Mouse (Mus musculus) midbrain, embryonic 12.5 days (tissue): ENCODE results near the gene Srp14. TPM values are rescaled to one million over a fixed set of nuclear protein-coding genes. Genes with fewer than 3 reads are reported as not detected.

ENCODE experiments used
- ATAC-seq: fragments of 200-750 bp; cut with Nextera tagmentation; 2 replicates; pipeline ENCODE4 v1.8.0; 2017; ENCODE audit warnings: low read depth, moderate TSS enrichment, moderate library complexity; ENCODE audit not compliant: low FRiP score
- H3K27ac ChIP-seq: fragments of 300-500 bp; sonication (generic); replicated peaks from 2 replicates; pipeline ENCODE4 v1.5.1; 2016; ENCODE audit warnings: mild to moderate bottlenecking
- H3K27me3 ChIP-seq: fragments of 300-500 bp; sonication (generic); 2 replicates; pipeline ENCODE4 v1.6.1; 2016; ENCODE audit warnings: mild to moderate bottlenecking
- H3K36me3 ChIP-seq: fragments of 300-500 bp; sonication (generic); 2 replicates; pipeline ENCODE4 v1.6.1; 2016
- H3K4me1 ChIP-seq: fragments of 300-500 bp; sonication (generic); 2 replicates; pipeline ENCODE4 v1.6.1; 2016
- H3K4me2 ChIP-seq: fragments of 300-500 bp; sonication (generic); replicated peaks from 2 replicates; pipeline ENCODE4 v1.6.1; 2016; ENCODE audit warnings: mild to moderate bottlenecking, moderate library complexity
- H3K4me3 ChIP-seq: fragments of 300-500 bp; sonication (generic); 2 replicates; pipeline ENCODE4 v1.5.1; 2016; ENCODE audit warnings: mild to moderate bottlenecking
- H3K9ac ChIP-seq: fragments of 300-500 bp; sonication (generic); replicated peaks from 2 replicates; pipeline ENCODE4 v1.6.1; 2016; ENCODE audit warnings: mild to moderate bottlenecking, moderate library complexity
- H3K9me3 ChIP-seq: fragments of 300-500 bp; sonication (generic); 2 replicates; pipeline ENCODE4 v1.6.1; 2016; ENCODE audit warnings: mild to moderate bottlenecking
- WGBS: fragments of 180-500 bp; shearing (Covaris S2); methylation state at CpG from one replicate; pipeline ENCODE4 v1.1.7; 2016; 5-methylcytosine and 5-hydroxymethylcytosine counted together
- polyA plus RNA-seq: library from polyadenylated mRNA; unstranded; fragments of >200 nt; fragmentation: Nextera tagmentation; extraction: Ambion mirVana; gene quantifications from 2 replicates; pipeline ENCODE4 v1.2.1, GENCODE M21; 2016

Srp14 gene
- polyA plus RNA-seq, 1 experiment from 2014 or later = 280 TPM

DNA sequence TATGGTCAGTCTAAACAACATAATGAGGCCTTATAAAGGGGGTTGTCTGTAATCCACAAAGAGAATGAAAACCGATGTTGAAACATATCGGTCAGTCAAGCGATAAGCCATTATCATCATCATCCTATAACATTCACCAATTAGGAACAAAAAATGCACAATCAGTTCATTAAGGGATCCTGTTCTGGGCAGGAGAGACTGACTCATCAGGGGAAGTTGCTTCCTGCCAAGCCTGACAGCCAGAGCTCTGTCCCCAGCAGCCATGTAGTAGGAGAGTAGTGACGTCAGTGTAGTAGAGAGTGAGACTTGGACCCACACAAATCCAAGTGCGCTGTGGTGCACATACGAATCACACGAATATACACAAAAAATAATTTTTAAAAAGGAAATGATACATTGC is 27.6 kb upstream of the Srp14 start:
- no peak for ATAC-seq
- Histone ChIP-seq H3K4me3 (no peak overlapping the region), H3K9ac (no peak overlapping the region), H3K27ac (no peak overlapping the region), H3K9me3 (no peaks in the 10 kb centered on the region), H3K4me2 (no peak overlapping the region), H3K4me1 (peaks cover 14% of the 10 kb centered on the region), H3K36me3 (no peaks in the 10 kb centered on the region), H3K27me3 (peaks cover 6% of the 10 kb centered on the region; the same call in 1 of the 2 replicates)
- WGBS = 94% methylated on average over 7 of the region's 7 CpGs

DNA sequence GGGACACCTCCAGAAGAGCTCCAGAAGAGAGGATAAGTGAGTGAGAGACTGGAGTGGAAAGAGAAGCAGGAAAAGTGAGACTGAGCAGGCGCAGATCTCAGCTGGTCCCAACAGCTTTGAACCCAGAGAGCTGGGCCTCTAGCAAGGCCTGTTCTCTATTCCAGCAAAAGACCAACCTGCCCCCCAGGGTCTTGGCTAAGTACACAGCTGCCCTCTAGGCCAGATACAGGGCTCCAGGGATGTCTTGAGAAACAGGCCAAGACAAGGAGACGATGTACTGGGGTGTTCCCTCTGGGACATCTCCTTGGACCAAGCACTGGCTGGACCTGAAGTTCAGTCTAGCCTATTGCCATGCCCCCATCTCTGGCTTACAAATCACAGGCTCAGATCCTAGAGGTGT is 20.7 kb upstream of the Srp14 start:
- WGBS = 79% methylated on average over 2 of the region's 2 CpGs
- H3K27ac ChIP-seq = no peak overlapping the region
- H3K9ac ChIP-seq = no peak overlapping the region
- H3K9me3 ChIP-seq = no peaks in the 10 kb centered on the region
- no peaks in the 10 kb centered on the region for H3K27me3 ChIP-seq
- no peak overlapping the region for H3K4me3 ChIP-seq
- H3K4me2 ChIP-seq = no peak overlapping the region
- H3K36me3 ChIP-seq = no peaks in the 10 kb centered on the region
- H3K4me1 ChIP-seq = peaks cover 5% of the 10 kb centered on the region
- no peak for ATAC-seq

DNA sequence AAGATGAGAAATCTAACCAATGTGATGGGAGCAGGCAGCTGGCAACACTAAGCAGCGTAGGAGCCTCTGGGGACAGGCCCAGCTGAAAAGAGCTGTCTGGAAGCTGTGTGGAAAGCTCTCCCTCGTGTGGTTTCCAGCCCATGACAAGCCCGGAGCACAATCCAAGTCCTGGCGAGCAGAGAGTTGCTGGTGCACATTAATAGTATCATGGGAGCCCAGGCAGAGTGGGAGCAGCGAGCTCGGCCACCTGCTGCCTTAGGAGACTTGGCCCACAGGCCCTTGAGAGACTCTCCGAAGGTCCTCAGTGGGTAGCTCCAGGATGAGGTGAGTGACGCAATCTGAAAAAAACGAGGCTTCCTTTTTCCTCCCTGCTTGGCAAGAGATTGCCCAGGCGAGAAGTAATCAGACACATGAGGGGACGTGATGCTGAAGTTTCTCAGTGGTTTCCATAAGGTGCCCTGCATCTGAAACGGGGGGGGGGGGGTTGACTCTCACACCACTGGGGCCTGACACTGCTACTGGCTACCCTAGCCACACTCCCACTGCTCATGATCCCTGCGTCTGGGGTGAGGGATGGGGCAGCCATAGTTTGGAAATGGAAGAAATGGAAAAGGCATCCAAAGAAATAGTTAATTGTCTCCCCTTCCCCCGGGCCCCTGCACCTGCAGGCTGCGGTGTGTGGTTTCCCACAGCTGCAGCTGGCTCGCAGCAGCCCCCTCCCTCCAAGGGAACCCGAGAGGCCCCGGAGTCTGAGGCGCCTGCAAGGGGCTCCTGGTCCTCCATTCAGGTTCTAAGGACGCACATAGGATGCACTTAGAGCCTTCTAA is 19.8 kb upstream of the Srp14 start:
- H3K4me1 ChIP-seq = peaks cover 5% of the 10 kb centered on the region
- no peaks in the 10 kb centered on the region for H3K36me3 ChIP-seq
- 50% methylated on average over 20 of the region's 20 CpGs for WGBS
- no peak overlapping the region for H3K4me3 ChIP-seq
- H3K27ac ChIP-seq = no peak overlapping the region
- H3K9ac ChIP-seq = no peak overlapping the region
- H3K4me2 ChIP-seq = no peak overlapping the region
- no peaks in the 10 kb centered on the region for H3K27me3 ChIP-seq
- no peaks in the 10 kb centered on the region for H3K9me3 ChIP-seq
- no peak for ATAC-seq

DNA sequence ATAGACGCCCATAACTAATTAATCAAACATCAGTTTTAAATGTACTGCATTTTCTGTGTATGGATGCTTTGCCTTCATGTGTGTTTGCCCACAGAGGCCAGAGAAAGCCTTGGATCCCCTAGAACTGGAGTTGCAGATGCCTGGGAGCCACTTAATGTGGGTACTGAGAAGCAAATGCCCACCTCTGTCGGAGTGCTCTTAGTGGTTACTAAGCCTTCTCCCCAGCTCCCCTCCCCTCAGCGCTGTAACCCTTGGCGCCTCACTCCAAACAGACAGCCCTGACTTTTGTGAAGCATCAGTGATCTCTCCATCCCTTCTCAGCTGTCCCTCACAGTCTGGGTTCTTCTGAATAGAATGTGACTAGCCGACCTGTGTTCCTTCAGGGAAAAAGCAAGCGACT is 19.0 kb upstream of the Srp14 start:
- Histone ChIP-seq H3K4me2 (no peak overlapping the region), H3K9me3 (no peaks in the 10 kb centered on the region), H3K4me3 (no peak overlapping the region), H3K27me3 (no peaks in the 10 kb centered on the region), H3K9ac (no peak overlapping the region), H3K27ac (no peak overlapping the region), H3K4me1 (peaks cover 5% of the 10 kb centered on the region), H3K36me3 (no peaks in the 10 kb centered on the region)
- WGBS = 76% methylated on average over 6 of the region's 6 CpGs
- no peak for ATAC-seq

DNA sequence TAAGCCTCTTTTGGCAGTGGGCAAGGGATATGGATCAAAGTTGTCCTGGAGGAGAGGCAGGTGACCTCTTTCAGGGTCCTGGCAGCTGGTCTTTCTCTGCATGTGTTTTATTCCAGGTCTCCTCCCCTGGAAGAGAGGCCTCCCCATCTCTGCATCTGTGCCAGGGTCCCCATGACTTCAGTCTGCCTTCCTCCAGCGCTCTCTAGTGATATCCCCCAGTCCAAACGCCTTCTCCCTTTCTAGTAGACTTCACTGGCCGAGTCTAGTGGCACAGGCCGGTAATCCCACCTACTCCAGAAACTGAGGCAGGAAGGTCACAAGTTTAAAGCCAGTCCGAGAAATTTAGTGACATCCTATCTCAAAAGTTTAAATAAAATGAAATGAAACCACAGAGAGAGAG is 18.4 kb upstream of the Srp14 start:
- no peak overlapping the region for H3K4me2 ChIP-seq
- WGBS = 82% methylated on average over 5 of the region's 5 CpGs
- no peak for ATAC-seq

DNA sequence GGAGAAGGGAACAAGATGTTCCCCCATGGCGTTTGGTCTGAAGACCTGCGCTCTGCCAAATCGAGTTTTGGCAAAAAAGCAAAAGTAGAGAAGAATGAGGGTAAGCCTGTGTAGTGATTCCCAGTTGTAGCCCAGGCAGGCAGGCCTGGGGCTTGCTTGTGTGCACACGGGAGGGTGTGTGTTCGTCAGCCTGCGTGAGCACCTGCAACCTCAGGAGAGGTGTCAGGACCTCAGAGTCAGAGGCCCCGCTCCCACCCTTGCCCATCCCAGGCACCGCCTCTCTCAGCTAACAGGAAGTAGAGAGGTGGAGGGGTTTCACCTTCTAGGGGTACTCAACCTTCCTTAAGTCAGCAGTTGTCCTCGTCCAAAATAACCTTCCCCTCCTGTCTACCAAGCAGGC is 15.5 kb upstream of the Srp14 start:
- Histone ChIP-seq H3K36me3 (no peaks in the 10 kb centered on the region), H3K9ac (no peak overlapping the region), H3K4me1 (peaks cover 12% of the 10 kb centered on the region), H3K27ac (no peak overlapping the region), H3K27me3 (no peaks in the 10 kb centered on the region), H3K4me2 (no peak overlapping the region), H3K9me3 (no peaks in the 10 kb centered on the region), H3K4me3 (no peak overlapping the region)
- WGBS = 80% methylated on average over 9 of the region's 9 CpGs
- ATAC-seq = no peak

More for the DNA sequence above, 18.4 kb upstream of the Srp14 start:
- no peaks in the 10 kb centered on the region for H3K27me3 ChIP-seq
- peaks cover 5% of the 10 kb centered on the region for H3K4me1 ChIP-seq
- no peak overlapping the region for H3K4me3 ChIP-seq
- H3K36me3 ChIP-seq = no peaks in the 10 kb centered on the region
- no peak overlapping the region for H3K27ac ChIP-seq
- H3K9me3 ChIP-seq = no peaks in the 10 kb centered on the region
- no peak overlapping the region for H3K9ac ChIP-seq

DNA sequence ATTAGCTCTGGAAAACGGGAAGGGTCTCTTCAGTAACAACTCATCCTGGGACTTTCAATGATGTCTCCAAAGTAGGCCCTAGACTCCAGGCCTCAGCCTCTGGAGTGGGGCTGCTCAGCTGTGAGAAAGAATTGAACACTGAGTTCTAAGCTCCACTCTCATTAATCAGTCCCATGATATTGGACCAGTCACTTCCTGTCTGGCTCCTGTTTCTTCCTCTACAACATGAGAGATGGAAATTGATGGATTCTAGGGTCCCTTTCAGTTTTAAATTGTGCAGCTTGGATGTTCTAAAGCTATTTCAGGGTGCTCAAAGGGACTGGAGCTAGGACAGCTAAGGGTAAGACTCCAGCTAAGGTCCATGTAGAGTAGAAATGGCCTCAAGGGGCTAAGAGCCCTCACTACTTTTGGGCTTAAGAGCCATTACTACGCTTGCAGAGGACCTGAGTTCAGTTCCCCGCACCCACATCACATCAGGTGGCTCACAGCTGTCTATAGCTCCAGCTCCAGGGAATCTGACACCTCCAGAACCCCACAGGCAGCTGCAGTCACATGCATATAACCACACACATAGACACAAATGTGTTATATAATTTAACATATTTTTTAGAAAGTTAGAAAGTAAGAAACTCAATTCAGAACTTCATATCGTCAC is 12.4 kb upstream of the Srp14 start:
- no peaks in the 10 kb centered on the region for H3K36me3 ChIP-seq
- H3K9me3 ChIP-seq = no peaks in the 10 kb centered on the region
- H3K4me3 ChIP-seq = no peak overlapping the region
- no peak overlapping the region for H3K27ac ChIP-seq
- no peak overlapping the region for H3K9ac ChIP-seq
- no peak overlapping the region for H3K4me2 ChIP-seq
- whole genome bisulfite sequencing = 89% methylated on average over 4 of the region's 4 CpGs
- no peak for ATAC-seq
- 0 out of 2 replicates have a peak, but pooled peaks cover 8% of the 10 kb centered on the region for H3K4me1 ChIP-seq
- no peaks in the 10 kb centered on the region for H3K27me3 ChIP-seq

DNA sequence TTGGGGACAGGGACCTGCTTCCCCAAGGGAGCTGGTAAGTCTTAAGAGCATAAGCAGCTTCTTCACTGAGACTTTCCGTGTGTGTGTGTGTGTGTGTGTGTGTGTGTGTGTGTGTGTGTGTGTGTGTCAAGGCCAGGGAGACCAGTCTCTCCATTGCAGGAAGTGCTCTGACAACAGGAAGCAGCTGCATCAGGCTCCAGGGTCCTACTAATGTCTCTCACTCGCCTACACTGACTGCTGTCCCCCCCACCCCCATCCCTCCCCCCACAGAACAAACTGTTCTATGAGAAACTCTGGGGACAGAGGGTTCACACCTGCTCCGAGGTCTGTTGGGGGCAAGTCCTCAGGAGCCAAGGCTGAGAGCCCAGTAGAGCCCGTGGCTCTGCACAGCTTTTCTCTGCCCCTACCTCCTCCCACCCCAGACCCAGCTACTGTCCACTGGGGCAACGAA is 11.8 kb upstream of the Srp14 start:
- Histone ChIP-seq H3K27me3 (no peaks in the 10 kb centered on the region), H3K9ac (no peak overlapping the region), H3K27ac (no peak overlapping the region), H3K4me1 (0 out of 2 replicates have a peak, but pooled peaks cover 8% of the 10 kb centered on the region), H3K4me3 (no peak overlapping the region), H3K9me3 (no peaks in the 10 kb centered on the region), H3K36me3 (no peaks in the 10 kb centered on the region), H3K4me2 (no peak overlapping the region)
- WGBS = 59% methylated on average over 5 of the region's 5 CpGs
- ATAC-seq = no peak

DNA sequence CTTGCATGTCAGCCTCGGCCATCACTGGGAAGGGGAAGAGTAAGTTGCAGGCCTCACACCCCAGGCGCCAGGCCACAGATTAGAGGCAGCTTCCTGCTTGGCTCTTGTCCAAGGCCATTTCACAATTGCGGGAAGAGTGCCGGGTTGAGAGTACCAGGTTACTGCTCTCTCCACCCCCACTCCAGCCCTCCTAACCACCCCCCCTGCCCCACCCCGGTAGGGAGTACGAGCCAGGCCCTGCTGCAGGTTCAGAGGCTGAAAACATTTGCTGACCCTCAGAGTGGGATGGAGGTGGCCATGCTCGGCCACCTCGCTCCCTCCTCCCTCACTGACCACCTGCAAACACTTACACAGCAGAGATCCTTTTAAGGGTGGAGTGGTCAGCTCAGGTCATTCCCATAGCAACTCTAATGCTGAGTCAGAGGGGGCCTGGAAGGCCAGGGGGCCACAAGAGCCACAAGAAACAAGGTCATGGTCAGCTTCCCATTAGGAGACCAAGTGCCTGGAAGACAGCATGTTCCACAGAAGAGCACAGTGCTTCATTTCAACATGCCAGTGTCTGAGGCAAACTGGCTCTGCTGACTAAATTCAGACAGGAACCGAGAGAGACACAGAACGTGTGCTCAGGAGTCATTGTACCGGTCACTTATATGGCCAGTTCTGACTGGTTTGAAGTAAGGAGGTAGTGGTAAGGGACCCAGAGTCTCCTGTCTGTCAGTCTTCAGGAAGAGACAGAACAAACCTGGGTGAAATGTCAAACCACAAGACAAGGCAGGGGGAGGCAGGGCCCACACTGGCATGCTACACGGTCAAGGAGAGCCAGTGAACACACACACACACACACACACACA is 11.0 kb upstream of the Srp14 start:
- WGBS = 59% methylated on average over 12 of the region's 12 CpGs
- H3K4me3 ChIP-seq = no peak overlapping the region
- no peaks in the 10 kb centered on the region for H3K9me3 ChIP-seq
- no peak overlapping the region for H3K9ac ChIP-seq
- H3K4me1 ChIP-seq = 0 out of 2 replicates have a peak, but pooled peaks cover 8% of the 10 kb centered on the region
- no peak overlapping the region for H3K27ac ChIP-seq
- H3K36me3 ChIP-seq = no peaks in the 10 kb centered on the region
- H3K27me3 ChIP-seq = no peaks in the 10 kb centered on the region
- no peak overlapping the region for H3K4me2 ChIP-seq
- no peak for ATAC-seq

DNA sequence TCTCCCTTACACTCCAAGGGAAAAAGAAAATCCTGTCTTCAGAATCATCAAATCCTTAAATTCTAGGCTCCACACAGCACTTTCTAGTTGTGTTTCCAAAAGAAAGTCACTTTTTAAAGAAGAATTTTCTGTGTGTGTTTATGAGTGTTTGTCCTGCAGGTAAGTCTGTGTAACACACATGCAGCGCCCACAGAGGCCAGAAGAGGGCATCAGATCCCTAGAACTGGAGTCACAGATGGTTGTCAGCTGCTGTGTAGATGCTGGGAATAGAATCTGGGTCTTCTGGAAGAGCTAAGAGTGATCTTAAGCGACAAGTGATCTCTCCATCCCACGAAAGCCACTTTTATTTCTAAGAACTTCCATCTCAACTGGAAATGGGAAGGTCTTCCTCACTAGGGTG is 8.3 kb upstream of the Srp14 start:
- no peaks in the 10 kb centered on the region for H3K36me3 ChIP-seq
- no peaks in the 10 kb centered on the region for H3K9me3 ChIP-seq
- no peak overlapping the region for H3K27ac ChIP-seq
- no peak overlapping the region for H3K4me3 ChIP-seq
- H3K4me2 ChIP-seq = no peak overlapping the region
- no peak overlapping the region for H3K9ac ChIP-seq
- peaks cover 4% of the 10 kb centered on the region; the same call in 1 of the 2 replicates for H3K27me3 ChIP-seq
- no peak for ATAC-seq
- 0 out of 2 replicates have a peak, but pooled peaks cover 8% of the 10 kb centered on the region for H3K4me1 ChIP-seq
- 61% methylated on average over 3 of the region's 3 CpGs for WGBS

DNA sequence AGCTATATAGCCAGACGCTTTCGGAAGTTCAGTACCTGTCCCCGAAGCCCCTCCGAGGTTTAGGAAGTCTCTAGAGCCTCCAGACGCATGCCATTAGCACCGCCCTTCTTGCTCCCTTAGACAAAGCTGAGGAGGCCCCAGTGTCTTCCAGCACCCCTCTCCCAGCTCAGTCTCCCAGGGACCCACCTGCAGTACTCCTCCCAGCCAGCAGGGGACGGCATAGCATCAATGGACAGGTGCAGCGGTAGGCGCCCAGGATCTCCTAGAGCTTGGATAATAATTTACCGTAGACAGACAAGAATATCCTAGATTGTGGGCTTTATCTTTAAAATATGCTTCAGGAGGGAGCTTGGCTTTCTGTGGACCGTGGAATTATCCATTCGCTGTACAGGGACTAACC is 7.4 kb upstream of the Srp14 start:
- Histone ChIP-seq H3K9me3 (no peaks in the 10 kb centered on the region), H3K27me3 (peaks cover 4% of the 10 kb centered on the region; the same call in 1 of the 2 replicates), H3K4me1 (0 out of 2 replicates have a peak, but pooled peaks cover 8% of the 10 kb centered on the region), H3K4me3 (no peak overlapping the region), H3K9ac (no peak overlapping the region), H3K27ac (no peak overlapping the region), H3K36me3 (no peaks in the 10 kb centered on the region), H3K4me2 (no peak overlapping the region)
- 11% methylated on average over 12 of the region's 12 CpGs for WGBS
- peak; percentile 61 for ATAC-seq
